Mouse (Mus musculus) kidney, embryonic 16.5 days (tissue): Measurements from ENCODE around the gene Apbb2. TPM values are rescaled to one million over a fixed set of nuclear protein-coding genes. Genes with fewer than 3 reads are reported as not detected.

Source experiments
- ATAC-seq: fragments of 200-750 bp; cut with Nextera tagmentation; 2 replicates; pipeline ENCODE4 v1.8.0; 2017; ENCODE audit warnings: moderate TSS enrichment; ENCODE audit not compliant: low FRiP score, low TSS enrichment
- H3K27ac ChIP-seq: fragments of 300-500 bp; sonication (generic); 2 replicates; pipeline ENCODE4 v1.5.1; 2014; ENCODE audit warnings: low read length
- H3K27me3 ChIP-seq: fragments of 300-500 bp; sonication (generic); 2 replicates; pipeline ENCODE4 v1.6.1; 2014; ENCODE audit warnings: low read length, control low read depth, mixed read lengths; ENCODE audit not compliant: insufficient read depth
- H3K36me3 ChIP-seq: fragments of 300-500 bp; sonication (generic); 2 replicates; pipeline ENCODE4 v1.6.1; 2014; ENCODE audit warnings: low read length, control low read depth, mixed read lengths; ENCODE audit not compliant: insufficient read depth
- H3K4me1 ChIP-seq: fragments of 300-500 bp; sonication (generic); 2 replicates; pipeline ENCODE4 v1.6.1; 2014; ENCODE audit warnings: low read length, control low read depth, mixed read lengths; ENCODE audit not compliant: insufficient read depth
- H3K4me2 ChIP-seq: fragments of 300-500 bp; sonication (generic); replicated peaks from 2 replicates; pipeline ENCODE4 v1.6.1; 2014; ENCODE audit warnings: low read depth, low read length
- H3K4me3 ChIP-seq: fragments of 300-500 bp; sonication (generic); 2 replicates; pipeline ENCODE4 v1.5.1; 2014; ENCODE audit warnings: mild to moderate bottlenecking, low read length
- H3K9ac ChIP-seq: fragments of 300-500 bp; sonication (generic); replicated peaks from 2 replicates; pipeline ENCODE4 v1.6.1; 2014; ENCODE audit warnings: low read length
- H3K9me3 ChIP-seq: fragments of 300-500 bp; sonication (generic); 2 replicates; pipeline ENCODE4 v1.6.1; 2016; ENCODE audit warnings: low read length, control low read depth
- WGBS: fragments of 180-500 bp; shearing (Covaris S2); extraction: QIAGEN DNeasy Blood & Tissue Kit; methylation state at CpG from one replicate; pipeline ENCODE4 v1.1.7; 2014; 5-methylcytosine and 5-hydroxymethylcytosine counted together
- polyA plus RNA-seq: library from polyadenylated mRNA; unstranded; fragments of >200 nt; fragmentation: Nextera tagmentation; extraction: Ambion mirVana; gene quantifications from 2 replicates; pipeline ENCODE4 v1.2.1, GENCODE M21; 2015

Apbb2 gene
- polyA plus RNA-seq, 1 experiment from 2014 or later: 62.4 TPM

GRCm38 (mm10) chr5:66468331-66469001 lies 150.1 kb downstream of the Apbb2 start:
- no peak overlapping the region for H3K4me2 ChIP-seq
- H3K36me3 ChIP-seq: no peaks in the 10 kb centered on the region
- no peak for ATAC-seq
- no peaks in the 10 kb centered on the region for H3K27me3 ChIP-seq
- no peaks in the 10 kb centered on the region for H3K9me3 ChIP-seq
- no peak overlapping the region for H3K9ac ChIP-seq
- no peak overlapping the region for H3K27ac ChIP-seq
- H3K4me1 ChIP-seq: 0 out of 2 replicates have a peak, but pooled peaks cover 5% of the 10 kb centered on the region
- WGBS: 72% methylated on average over 4 of the region's 4 CpGs
- H3K4me3 ChIP-seq: no peak overlapping the region

- Histone ChIP-seq H3K36me3 (0 out of 2 replicates have a peak, but pooled peaks cover 8% of the 10 kb centered on the region), H3K9me3 (no peaks in the 10 kb centered on the region), H3K27me3 (no peaks in the 10 kb centered on the region), H3K4me3 (no peak overlapping the region), H3K4me2 (no peak overlapping the region), H3K4me1 (peaks cover 8% of the 10 kb centered on the region), H3K27ac (no peak overlapping the region), H3K9ac (no peak overlapping the region)
- WGBS: 68% methylated on average over 8 of the region's 8 CpGs
- ATAC-seq: no peak
Measured at GRCm38 (mm10) chr5:66462665-66463064, 155.9 kb downstream of the Apbb2 start.

- Histone ChIP-seq H3K36me3 (0 out of 2 replicates have a peak, but pooled peaks cover 8% of the 10 kb centered on the region), H3K9me3 (no peaks in the 10 kb centered on the region), H3K27ac (no peak overlapping the region), H3K4me3 (no peak overlapping the region), H3K4me1 (peaks cover 7% of the 10 kb centered on the region), H3K4me2 (no peak overlapping the region), H3K9ac (no peak overlapping the region), H3K27me3 (no peaks in the 10 kb centered on the region)
- ATAC-seq: no peak
- 67% methylated on average over 5 of the region's 5 CpGs for WGBS
Measured at GRCm38 (mm10) chr5:66458851-66459250, 159.7 kb downstream of the Apbb2 start.

- H3K4me3 ChIP-seq: no peak overlapping the region
- H3K27me3 ChIP-seq: no peaks in the 10 kb centered on the region
- no peak overlapping the region for H3K4me2 ChIP-seq
- 91% methylated on average over 5 of the region's 5 CpGs for WGBS
- H3K9ac ChIP-seq: no peak overlapping the region
- no peak for ATAC-seq
- peaks cover 15% of the 10 kb centered on the region for H3K36me3 ChIP-seq
- peaks cover 4% of the 10 kb centered on the region for H3K4me1 ChIP-seq
- H3K27ac ChIP-seq: no peak overlapping the region
- no peaks in the 10 kb centered on the region for H3K9me3 ChIP-seq
Measured at GRCm38 (mm10) chr5:66455271-66455670, 163.3 kb downstream of the Apbb2 start.

GRCm38 (mm10) chr5:66454826-66455225 lies 163.8 kb downstream of the Apbb2 start:
- peaks cover 19% of the 10 kb centered on the region for H3K36me3 ChIP-seq
- no peaks in the 10 kb centered on the region for H3K27me3 ChIP-seq
- no peak for ATAC-seq
- H3K9ac ChIP-seq: no peak overlapping the region
- WGBS: 84% methylated on average over 4 of the region's 4 CpGs
- no peak overlapping the region for H3K27ac ChIP-seq
- H3K4me1 ChIP-seq: peaks cover 4% of the 10 kb centered on the region; the same call in 1 of the 2 replicates
- H3K4me3 ChIP-seq: no peak overlapping the region
- no peak overlapping the region for H3K4me2 ChIP-seq
- no peaks in the 10 kb centered on the region for H3K9me3 ChIP-seq

GRCm38 (mm10) chr5:66453106-66453505 lies 165.5 kb downstream of the Apbb2 start:
- H3K9me3 ChIP-seq: no peaks in the 10 kb centered on the region
- peaks cover 4% of the 10 kb centered on the region; the same call in 1 of the 2 replicates for H3K4me1 ChIP-seq
- H3K9ac ChIP-seq: no peak overlapping the region
- WGBS: 55% methylated on average over 4 of the region's 4 CpGs
- H3K36me3 ChIP-seq: peaks cover 19% of the 10 kb centered on the region
- no peak overlapping the region for H3K27ac ChIP-seq
- ATAC-seq: no peak
- H3K4me3 ChIP-seq: no peak overlapping the region
- H3K4me2 ChIP-seq: no peak overlapping the region
- no peaks in the 10 kb centered on the region for H3K27me3 ChIP-seq

- 0 out of 2 replicates have a peak, but pooled peaks cover 4% of the 10 kb centered on the region for H3K4me1 ChIP-seq
- H3K27ac ChIP-seq: no peak overlapping the region
- H3K27me3 ChIP-seq: no peaks in the 10 kb centered on the region
- no peaks in the 10 kb centered on the region for H3K9me3 ChIP-seq
- no peak overlapping the region for H3K9ac ChIP-seq
- ATAC-seq: no peak
- H3K4me2 ChIP-seq: no peak overlapping the region
- peaks cover 19% of the 10 kb centered on the region for H3K36me3 ChIP-seq
- WGBS: 85% methylated on average over 5 of the region's 5 CpGs
- no peak overlapping the region for H3K4me3 ChIP-seq
Measured at GRCm38 (mm10) chr5:66451561-66451960, 167.0 kb downstream of the Apbb2 start.

GRCm38 (mm10) chr5:66445497-66445896 lies 173.1 kb downstream of the Apbb2 start:
- ATAC-seq: no peak
- Histone ChIP-seq H3K36me3 (peaks cover 8% of the 10 kb centered on the region), H3K9ac (no peak overlapping the region), H3K4me3 (no peak overlapping the region), H3K27ac (no peak overlapping the region), H3K9me3 (no peaks in the 10 kb centered on the region), H3K4me1 (0 out of 2 replicates have a peak, but pooled peaks cover 3% of the 10 kb centered on the region), H3K27me3 (no peaks in the 10 kb centered on the region), H3K4me2 (no peak overlapping the region)
- WGBS: 87% methylated on average over 7 of the region's 7 CpGs

GRCm38 (mm10) chr5:66442260-66442659 lies 176.3 kb downstream of the Apbb2 start:
- Histone ChIP-seq H3K27ac (no peak overlapping the region), H3K27me3 (no peaks in the 10 kb centered on the region), H3K4me2 (no peak overlapping the region), H3K36me3 (peaks cover 2% of the 10 kb centered on the region; the same call in 1 of the 2 replicates), H3K4me3 (no peak overlapping the region), H3K9me3 (no peaks in the 10 kb centered on the region), H3K9ac (no peak overlapping the region), H3K4me1 (0 out of 2 replicates have a peak, but pooled peaks cover 3% of the 10 kb centered on the region)
- no peak for ATAC-seq
- WGBS: 96% methylated on average over 7 of the region's 7 CpGs

GRCm38 (mm10) chr5:66436791-66437246 lies 181.8 kb downstream of the Apbb2 start:
- no peak overlapping the region for H3K9ac ChIP-seq
- no peak overlapping the region for H3K27ac ChIP-seq
- no peaks in the 10 kb centered on the region for H3K9me3 ChIP-seq
- no peaks in the 10 kb centered on the region for H3K4me1 ChIP-seq
- H3K4me2 ChIP-seq: no peak overlapping the region
- no peak overlapping the region for H3K4me3 ChIP-seq
- H3K36me3 ChIP-seq: peaks cover 2% of the 10 kb centered on the region; the same call in 1 of the 2 replicates
- ATAC-seq: no peak
- H3K27me3 ChIP-seq: no peaks in the 10 kb centered on the region
- WGBS: 76% methylated on average over 2 of the region's 2 CpGs
